Mouse (Mus musculus): ENCODE data around the gene Fam213b. TPM values are rescaled to one million over a fixed set of nuclear protein-coding genes. Genes with fewer than 3 reads are reported as not detected.

The Fam213b gene
- polyA plus RNA-seq, 1 experiment from 2014 or later, result 33.2 TPM

- H3K27me3 ChIP-seq, result peaks cover 13% of the 10 kb centered on the region; the same call in 1 of the 2 replicates
- H3K4me2 ChIP-seq (replicated peaks), result no peak overlapping the region
- WGBS, result 85% methylated on average over 5 of the region's 5 CpGs
- H3K4me1 ChIP-seq, result peaks cover 23% of the 10 kb centered on the region
- no peak overlapping the region for H3K9ac ChIP-seq (replicated peaks)
- H3K36me3 ChIP-seq, result 0 out of 2 replicates have a peak, but pooled peaks cover 7% of the 10 kb centered on the region
- no peaks in the 10 kb centered on the region for H3K9me3 ChIP-seq
- no peak overlapping the region for H3K4me3 ChIP-seq
- no peak overlapping the region for H3K27ac ChIP-seq (replicated peaks)
- ATAC-seq (ENCODE audit: low FRiP score, low read depth), result no peak
Measured at GRCm38 (mm10) chr4:154895549-154895948, 3.4 kb downstream of the Fam213b start.

GRCm38 (mm10) chr4:154890887-154891286 is 8.0 kb downstream of the Fam213b start:
- Histone ChIP-seq H3K27me3 (no peaks in the 10 kb centered on the region; the same call in 1 of the 2 replicates), H3K9ac (replicated peaks) (no peak overlapping the region), H3K36me3 (no peaks in the 10 kb centered on the region), H3K4me3 (no peak overlapping the region), H3K27ac (replicated peaks) (no peak overlapping the region), H3K4me2 (replicated peaks) (no peak overlapping the region), H3K4me1 (no peaks in the 10 kb centered on the region), H3K9me3 (no peaks in the 10 kb centered on the region)
- ATAC-seq (ENCODE audit: low FRiP score, low read depth), result no peak
- WGBS, result 94% methylated on average over 14 of the region's 14 CpGs

- no peak overlapping the region for H3K4me3 ChIP-seq
- H3K9ac ChIP-seq (replicated peaks), result no peak overlapping the region
- H3K4me2 ChIP-seq (replicated peaks), result no peak overlapping the region
- no peak overlapping the region for H3K27ac ChIP-seq (replicated peaks)
- no peaks in the 10 kb centered on the region for H3K36me3 ChIP-seq
- no peaks in the 10 kb centered on the region for H3K4me1 ChIP-seq
- H3K9me3 ChIP-seq, result no peaks in the 10 kb centered on the region
- no peak for ATAC-seq (ENCODE audit: low FRiP score, low read depth)
- WGBS, result 86% methylated on average over 15 of the region's 15 CpGs
- 0 out of 2 replicates have a peak, but pooled peaks cover 8% of the 10 kb centered on the region for H3K27me3 ChIP-seq
Measured at GRCm38 (mm10) chr4:154887593-154888250, 11.2 kb downstream of the Fam213b start.

GRCm38 (mm10) chr4:154886876-154887592 is 11.9 kb downstream of the Fam213b start:
- WGBS, result 71% methylated on average over 11 of the region's 13 CpGs
- peak overlapping the region; percentile 30; the same call in 1 of the 2 replicates for H3K27ac ChIP-seq (replicated peaks)
- H3K9me3 ChIP-seq, result no peaks in the 10 kb centered on the region
- H3K36me3 ChIP-seq, result no peaks in the 10 kb centered on the region
- no peak for ATAC-seq (ENCODE audit: low FRiP score, low read depth)
- no peak overlapping the region for H3K4me2 ChIP-seq (replicated peaks)
- H3K9ac ChIP-seq (replicated peaks), result no peak overlapping the region
- peaks cover 9% of the 10 kb centered on the region; the same call in 1 of the 2 replicates for H3K27me3 ChIP-seq
- no peaks in the 10 kb centered on the region for H3K4me1 ChIP-seq
- no peak overlapping the region for H3K4me3 ChIP-seq

GRCm38 (mm10) chr4:154885416-154885815 is 13.5 kb downstream of the Fam213b start:
- H3K4me3 ChIP-seq, result no peak overlapping the region
- no peaks in the 10 kb centered on the region for H3K4me1 ChIP-seq
- no peak overlapping the region for H3K9ac ChIP-seq (replicated peaks)
- H3K27me3 ChIP-seq, result peaks cover 20% of the 10 kb centered on the region; the same call in 1 of the 2 replicates
- H3K4me2 ChIP-seq (replicated peaks), result no peak overlapping the region
- ATAC-seq (ENCODE audit: low FRiP score, low read depth), result no peak
- no peaks in the 10 kb centered on the region for H3K9me3 ChIP-seq
- no peak overlapping the region for H3K27ac ChIP-seq (replicated peaks)
- 84% methylated on average over 11 of the region's 11 CpGs for WGBS
- no peaks in the 10 kb centered on the region for H3K36me3 ChIP-seq

GRCm38 (mm10) chr4:154882014-154882659 is 16.8 kb downstream of the Fam213b start:
- Histone ChIP-seq H3K36me3 (no peaks in the 10 kb centered on the region), H3K27ac (replicated peaks) (no peak overlapping the region), H3K4me2 (replicated peaks) (no peak overlapping the region), H3K4me1 (peaks cover 4% of the 10 kb centered on the region; the same call in 1 of the 2 replicates), H3K9ac (replicated peaks) (no peak overlapping the region), H3K9me3 (no peaks in the 10 kb centered on the region), H3K27me3 (peaks cover 20% of the 10 kb centered on the region; the same call in 1 of the 2 replicates), H3K4me3 (no peak overlapping the region)
- WGBS, result 32% methylated on average over 13 of the region's 14 CpGs
- no peak for ATAC-seq (ENCODE audit: low FRiP score, low read depth)

GRCm38 (mm10) chr4:154880730-154881129 is 18.2 kb downstream of the Fam213b start:
- Histone ChIP-seq H3K27me3 (peaks cover 23% of the 10 kb centered on the region; the same call in 1 of the 2 replicates), H3K36me3 (no peaks in the 10 kb centered on the region)
- WGBS, result 89% methylated on average over 6 of the region's 6 CpGs

GRCm38 (mm10) chr4:154877864-154878548 is 20.9 kb downstream of the Fam213b start:
- 10% methylated on average over 18 of the region's 18 CpGs for whole genome bisulfite sequencing

More at GRCm38 (mm10) chr4:154880730-154881129, 18.2 kb downstream of the Fam213b start:
- Histone ChIP-seq H3K9ac (replicated peaks) (no peak overlapping the region), H3K4me2 (replicated peaks) (no peak overlapping the region), H3K4me1 (peaks cover 4% of the 10 kb centered on the region; the same call in 1 of the 2 replicates), H3K4me3 (no peak overlapping the region), H3K9me3 (no peaks in the 10 kb centered on the region), H3K27ac (replicated peaks) (no peak overlapping the region)
- no peak for ATAC-seq (ENCODE audit: low FRiP score, low read depth)

GRCm38 (mm10) chr4:154873186-154873585 is 25.7 kb downstream of the Fam213b start:
- Histone ChIP-seq H3K4me3 (no peak overlapping the region), H3K4me2 (replicated peaks) (no peak overlapping the region), H3K9me3 (no peaks in the 10 kb centered on the region), H3K27ac (replicated peaks) (no peak overlapping the region), H3K9ac (replicated peaks) (no peak overlapping the region), H3K27me3 (peaks cover 31% of the 10 kb centered on the region), H3K36me3 (no peaks in the 10 kb centered on the region), H3K4me1 (peaks cover 11% of the 10 kb centered on the region)
- WGBS, result 73% methylated on average over 6 of the region's 6 CpGs
- ATAC-seq (ENCODE audit: low FRiP score, low read depth), result no peak

More at GRCm38 (mm10) chr4:154877864-154878548, 20.9 kb downstream of the Fam213b start:
- Histone ChIP-seq H3K9me3 (no peaks in the 10 kb centered on the region), H3K4me3 (peak overlapping the region; percentile 38), H3K36me3 (no peaks in the 10 kb centered on the region), H3K4me1 (peaks cover 4% of the 10 kb centered on the region; the same call in 1 of the 2 replicates), H3K27me3 (peaks cover 21% of the 10 kb centered on the region), H3K4me2 (replicated peaks) (peak overlapping the region; percentile 57), H3K9ac (replicated peaks) (peak overlapping the region; percentile 47), H3K27ac (replicated peaks) (peak overlapping the region; percentile 70)
- ATAC-seq (ENCODE audit: low FRiP score, low read depth), result peak; percentile 96

- peaks cover 40% of the 10 kb centered on the region for H3K27me3 ChIP-seq
- H3K4me3 ChIP-seq, result peak overlapping the region; percentile 19
- H3K4me2 ChIP-seq (replicated peaks), result peak overlapping the region; percentile 47
- H3K9me3 ChIP-seq, result no peaks in the 10 kb centered on the region
- no peaks in the 10 kb centered on the region for H3K36me3 ChIP-seq
- 2% methylated on average over 13 of the region's 13 CpGs for WGBS
- no peak overlapping the region for H3K27ac ChIP-seq (replicated peaks)
- H3K4me1 ChIP-seq, result peaks cover 9% of the 10 kb centered on the region
- peak; percentile 70 for ATAC-seq (ENCODE audit: low FRiP score, low read depth)
- H3K9ac ChIP-seq (replicated peaks), result peak overlapping the region; percentile 8; the same call in 1 of the 2 replicates
Measured at GRCm38 (mm10) chr4:154871757-154872251, 27.1 kb downstream of the Fam213b start.

GRCm38 (mm10) chr4:154870721-154871120 is 28.2 kb downstream of the Fam213b start:
- Histone ChIP-seq H3K9ac (replicated peaks) (no peak overlapping the region), H3K4me2 (replicated peaks) (no peak overlapping the region), H3K36me3 (no peaks in the 10 kb centered on the region), H3K9me3 (no peaks in the 10 kb centered on the region), H3K4me3 (no peak overlapping the region), H3K27me3 (peaks cover 44% of the 10 kb centered on the region), H3K4me1 (peaks cover 9% of the 10 kb centered on the region), H3K27ac (replicated peaks) (no peak overlapping the region)
- WGBS, result 43% methylated on average over 4 of the region's 4 CpGs
- no peak for ATAC-seq (ENCODE audit: low FRiP score, low read depth)

All from midbrain, embryonic 12.5 days (tissue).